Mouse (Mus musculus): ENCODE measurements around the gene Rfc5.
"Not testable (repeated sequence)": the region's sequence is repeated elsewhere in the genome, so short reads cannot be mapped to it uniquely, and the experiment has no call there.

The Rfc5 gene

GRCm38 (mm10) chr5:117388877-117389276, at the start of gene Rfc5:
Gene Rfc5 (minus strand): TSS chr5:117389047.
- DNase-seq = peak; percentile 91 to 95

GRCm38 (mm10) chr5:117433501-117433900, 44.7 kb upstream of the Rfc5 start:
- DNase-seq = not testable (repeated sequence)

- no peak for DNase-seq
These were observed 28.6 kb upstream of the Rfc5 start for GRCm38 (mm10) chr5:117417442-117417841.

- peak; percentile 36 to 38 for DNase-seq
These were observed 26.4 kb upstream of the Rfc5 start for GRCm38 (mm10) chr5:117415011-117415912.

GRCm38 (mm10) chr5:117414611-117415010, 25.8 kb upstream of the Rfc5 start:
- DNase-seq = peak; percentile 45 to 49

- peak; percentile 83 to 89 for DNase-seq
These were observed 25.0 kb upstream of the Rfc5 start, which contains the start of gene Ksr2 for GRCm38 (mm10) chr5:117413507-117414501. Gene Ksr2 (plus strand): TSS chr5:117414000.

- DNase-seq = no peak
These were observed 20.5 kb upstream of the Rfc5 start for GRCm38 (mm10) chr5:117409369-117409768.

GRCm38 (mm10) chr5:117408216-117408615, 19.4 kb upstream of the Rfc5 start:
- DNase-seq = peak; percentile 29 to 38

GRCm38 (mm10) chr5:117404671-117405070, 15.8 kb upstream of the Rfc5 start:
- not testable (repeated sequence) for DNase-seq

- DNase-seq = no peak
These were observed 14.8 kb upstream of the Rfc5 start for GRCm38 (mm10) chr5:117403609-117404008.

GRCm38 (mm10) chr5:117399281-117399680, 10.4 kb upstream of the Rfc5 start:
- DNase-seq = no peak

- DNase-seq = no peak
These were observed 9.2 kb upstream of the Rfc5 start for GRCm38 (mm10) chr5:117398007-117398550.

- no peak for DNase-seq
These were observed 8.5 kb upstream of the Rfc5 start for GRCm38 (mm10) chr5:117397371-117397770.

GRCm38 (mm10) chr5:117396596-117397014, 7.8 kb upstream of the Rfc5 start:
- DNase-seq = no peak

GRCm38 (mm10) chr5:117395834-117396233, 7.0 kb upstream of the Rfc5 start:
- no peak for DNase-seq

- DNase-seq = no peak
These were observed 2.0 kb upstream of the Rfc5 start for GRCm38 (mm10) chr5:117390895-117391294.

GRCm38 (mm10) chr5:117388296-117388751, 523 bp downstream of the Rfc5 start:
- peak; percentile 67 to 69 for DNase-seq

- DNase-seq = no peak
These were observed 5.6 kb downstream of the Rfc5 start for GRCm38 (mm10) chr5:117383198-117383597.

- DNase-seq = no peak
These were observed 7.1 kb downstream of the Rfc5 start for GRCm38 (mm10) chr5:117381785-117382184.

GRCm38 (mm10) chr5:117380199-117380598, 8.6 kb downstream of the Rfc5 start:
- no peak for DNase-seq

GRCm38 (mm10) chr5:117377731-117378130, 11.1 kb downstream of the Rfc5 start:
- not testable (repeated sequence) for DNase-seq

GRCm38 (mm10) chr5:117376331-117376761, 12.5 kb downstream of the Rfc5 start:
- no peak for DNase-seq
